ENCODE assay signal across 29 mouse cellular contexts in genomic region chr16:25286517-25286916, GRCm38 (mm10). TPM values are rescaled to one million over a fixed set of nuclear protein-coding genes. Genes with fewer than 3 reads are reported as not detected.
A peak's percentile ranks its signal among the peaks of the same experiment; 100 is the strongest.
DNase-seq lines count a peak whose midpoint lies in the region; ATAC-seq and TF ChIP-seq lines count a peak whose summit lies in the region.
"Had no signal": no experiment of that assay in that cellular context is flagged by ENCODE, and none has a peak within 500 bp of the region (broad histone marks: within the 10 kb centered on the region; RNA-seq: fewer than 3 reads in every experiment).

Tprg (plus strand) TSS chr16:25286817.

- no peak for TF ChIP-seq EP300 in stomach, postnatal 0 days (optimal IDR thresholded peaks at IDR 0.05)

- no peak within 1 kb of the TSS for H3K4me3 ChIP-seq in embryonic facial prominence, embryonic 14.5 days (ENCODE audit: low read depth, low read length)
- no peak within 1 kb of the TSS for H3K4me3 ChIP-seq in embryonic facial prominence, embryonic 10.5 days
- H3K4me3 ChIP-seq in limb, embryonic 15.5 days, result no peak within 1 kb of the TSS
- no peak within 1 kb of the TSS for H3K4me3 ChIP-seq in limb, embryonic 10.5 days
- no peak within 1 kb of the TSS for H3K4me3 ChIP-seq in embryonic facial prominence, embryonic 15.5 days (replicated peaks)
- H3K4me3 ChIP-seq in stomach, postnatal 0 days (ENCODE audit: low read depth, low read length), result no peak within 1 kb of the TSS
- no peak within 1 kb of the TSS for H3K4me3 ChIP-seq in midbrain, embryonic 16.5 days (ENCODE audit: low read depth, low read length)
- H3K4me3 ChIP-seq: embryonic facial prominence, embryonic 13.5 days; erythroblast, embryonic 14.5 days; forebrain, embryonic 10.5 days; forebrain, embryonic 13.5 days; forebrain, embryonic 15.5 days had no signal

- no peaks in the 10 kb centered on the region for H3K4me1 ChIP-seq in embryonic facial prominence, embryonic 14.5 days (ENCODE audit: control insufficient read depth, insufficient read depth, low read length)
- H3K4me1 ChIP-seq in embryonic facial prominence, embryonic 10.5 days, result no peaks in the 10 kb centered on the region
- H3K4me1 ChIP-seq in limb, embryonic 15.5 days, result no peaks in the 10 kb centered on the region
- H3K4me1 ChIP-seq in limb, embryonic 10.5 days, result no peaks in the 10 kb centered on the region
- no peaks in the 10 kb centered on the region for H3K4me1 ChIP-seq in embryonic facial prominence, embryonic 15.5 days
- H3K4me1 ChIP-seq in stomach, postnatal 0 days (replicated peaks; ENCODE audit: control insufficient read depth, insufficient read depth), result no peaks in the 10 kb centered on the region
- no peaks in the 10 kb centered on the region for H3K4me1 ChIP-seq in midbrain, embryonic 16.5 days (ENCODE audit: control insufficient read depth, insufficient read depth, low read length)
- H3K4me1 ChIP-seq: embryonic facial prominence, embryonic 13.5 days; forebrain, embryonic 10.5 days; forebrain, embryonic 13.5 days; forebrain, embryonic 15.5 days had no signal

- WGBS in embryonic facial prominence, embryonic 14.5 days, result 81% methylated on average over 5 of the region's 5 CpGs
- WGBS in embryonic facial prominence, embryonic 10.5 days, result 87% methylated on average over 5 of the region's 5 CpGs
- WGBS in limb, embryonic 15.5 days, result 83% methylated on average over 5 of the region's 5 CpGs
- 94% methylated on average over 5 of the region's 5 CpGs for WGBS in limb, embryonic 10.5 days
- WGBS in embryonic facial prominence, embryonic 15.5 days, result 85% methylated on average over 5 of the region's 5 CpGs
- WGBS in stomach, postnatal 0 days, result 72% methylated on average over 5 of the region's 5 CpGs
- 93% methylated on average over 5 of the region's 5 CpGs for WGBS in midbrain, embryonic 16.5 days

- TF ChIP-seq CTCF in stomach, postnatal 0 days (IDR thresholded peaks at IDR 0.05; ENCODE audit: low read depth), result no peak

- H3K27ac ChIP-seq in embryonic facial prominence, embryonic 14.5 days (replicated peaks; ENCODE audit: low read depth, low read length), result no peak within 1 kb of the TSS
- no peak within 1 kb of the TSS for H3K27ac ChIP-seq in embryonic facial prominence, embryonic 10.5 days (replicated peaks)
- H3K27ac ChIP-seq in limb, embryonic 15.5 days, result no peak within 1 kb of the TSS
- no peak within 1 kb of the TSS for H3K27ac ChIP-seq in limb, embryonic 10.5 days
- no peak within 1 kb of the TSS for H3K27ac ChIP-seq in embryonic facial prominence, embryonic 15.5 days (replicated peaks)
- H3K27ac ChIP-seq in stomach, postnatal 0 days (replicated peaks), result 0 out of 2 replicates have a peak within 1 kb of the TSS, but pooled peaks have one; percentile 35
- H3K27ac ChIP-seq in midbrain, embryonic 16.5 days (ENCODE audit: low read length), result no peak within 1 kb of the TSS
- H3K27ac ChIP-seq: embryonic facial prominence, embryonic 13.5 days; forebrain, embryonic 10.5 days; forebrain, embryonic 13.5 days; forebrain, embryonic 15.5 days had no signal

- H3K9me3 ChIP-seq in embryonic facial prominence, embryonic 14.5 days (ENCODE audit: control insufficient read depth, low read length), result no peaks in the 10 kb centered on the region
- H3K9me3 ChIP-seq in embryonic facial prominence, embryonic 10.5 days, result no peaks in the 10 kb centered on the region
- H3K9me3 ChIP-seq in limb, embryonic 15.5 days, result no peaks in the 10 kb centered on the region
- H3K9me3 ChIP-seq in limb, embryonic 10.5 days (replicated peaks), result no peaks in the 10 kb centered on the region
- H3K9me3 ChIP-seq in embryonic facial prominence, embryonic 15.5 days (replicated peaks), result no peaks in the 10 kb centered on the region
- H3K9me3 ChIP-seq in stomach, postnatal 0 days (ENCODE audit: control insufficient read depth, low read length), result no peaks in the 10 kb centered on the region
- no peaks in the 10 kb centered on the region for H3K9me3 ChIP-seq in midbrain, embryonic 16.5 days (replicated peaks; ENCODE audit: control insufficient read depth, low read length, poor library complexity, severe bottlenecking)
- H3K9me3 ChIP-seq: embryonic facial prominence, embryonic 13.5 days; forebrain, embryonic 10.5 days; forebrain, embryonic 13.5 days; forebrain, embryonic 15.5 days had no signal

- ATAC-seq in embryonic facial prominence, embryonic 14.5 days (ENCODE audit: low read depth), result no peak
- no peak for ATAC-seq in limb, embryonic 15.5 days (ENCODE audit: insufficient number of reproducible peaks, low FRiP score, low TSS enrichment, low read depth)
- no peak for ATAC-seq in embryonic facial prominence, embryonic 15.5 days (ENCODE audit: insufficient number of reproducible peaks, low FRiP score, low TSS enrichment, low read depth)
- ATAC-seq in stomach, postnatal 0 days (ENCODE audit: low FRiP score, low TSS enrichment), result peak; percentile 55; the same call in 1 of the 2 replicates
- no peak for ATAC-seq in midbrain, embryonic 16.5 days
- ATAC-seq: activated CD4-positive, CD25-positive, alpha-beta regulatory T cell, adult 4 months; CD4-positive, CD25-positive, alpha-beta regulatory T cell, adult 4 months; forebrain, embryonic 13.5 days; forebrain, embryonic 15.5 days; forebrain, postnatal 0 days; Patski had no signal

- H3K4me2 ChIP-seq in embryonic facial prominence, embryonic 14.5 days (ENCODE audit: low read depth, low read length), result no peak within 1 kb of the TSS
- H3K4me2 ChIP-seq in limb, embryonic 15.5 days, result no peak within 1 kb of the TSS
- no peak within 1 kb of the TSS for H3K4me2 ChIP-seq in embryonic facial prominence, embryonic 15.5 days (replicated peaks)
- no peak within 1 kb of the TSS for H3K4me2 ChIP-seq in stomach, postnatal 0 days (replicated peaks; ENCODE audit: low read depth)
- no peak within 1 kb of the TSS for H3K4me2 ChIP-seq in midbrain, embryonic 16.5 days (ENCODE audit: low read length)
- H3K4me2 ChIP-seq: embryonic facial prominence, embryonic 13.5 days; forebrain, embryonic 13.5 days; forebrain, embryonic 15.5 days had no signal

- no peaks in the 10 kb centered on the region for H3K27me3 ChIP-seq in embryonic facial prominence, embryonic 14.5 days (replicated peaks; ENCODE audit: control insufficient read depth, insufficient read depth, low read length)
- H3K27me3 ChIP-seq in embryonic facial prominence, embryonic 10.5 days (replicated peaks; ENCODE audit: low read depth, poor library complexity, severe bottlenecking), result no peaks in the 10 kb centered on the region
- no peaks in the 10 kb centered on the region for H3K27me3 ChIP-seq in limb, embryonic 15.5 days
- H3K27me3 ChIP-seq in limb, embryonic 10.5 days (ENCODE audit: low read depth, poor library complexity, severe bottlenecking), result no peaks in the 10 kb centered on the region
- no peaks in the 10 kb centered on the region for H3K27me3 ChIP-seq in embryonic facial prominence, embryonic 15.5 days
- no peaks in the 10 kb centered on the region for H3K27me3 ChIP-seq in stomach, postnatal 0 days (ENCODE audit: control insufficient read depth, insufficient read depth, low read length)
- H3K27me3 ChIP-seq in midbrain, embryonic 16.5 days (ENCODE audit: control insufficient read depth, insufficient read depth, low read depth, low read length), result no peaks in the 10 kb centered on the region
- H3K27me3 ChIP-seq: CH12.LX; embryonic facial prominence, embryonic 13.5 days; forebrain, embryonic 13.5 days; forebrain, embryonic 15.5 days had no signal

- DNase-seq in embryonic facial prominence, embryonic 14.5 days (ENCODE audit: low spot score), result peak; percentile 16
- DNase-seq in embryonic facial prominence, embryonic 10.5 days (ENCODE audit: low spot score), result no peak
- no peak for DNase-seq in limb, embryonic 10.5 days (ENCODE audit: low spot score)
- DNase-seq in stomach, postnatal 0 days (ENCODE audit: low spot score), result no peak
- DNase-seq: adrenal gland, adult 8-10 months; adrenal gland, postnatal 14 days; adrenal gland, postnatal 36 days; B cell, adult 2 months; cerebellum, adult 11-12 months; cerebellum, adult 2 months; cerebellum, adult 9-10 months; cerebellum, postnatal 10 days; cerebellum, postnatal 25 days; forebrain, postnatal 0 days had no signal

- H3K36me3 ChIP-seq in embryonic facial prominence, embryonic 14.5 days (ENCODE audit: control insufficient read depth, insufficient read depth, low read length), result no peaks in the 10 kb centered on the region
- no peaks in the 10 kb centered on the region for H3K36me3 ChIP-seq in embryonic facial prominence, embryonic 10.5 days (replicated peaks)
- no peaks in the 10 kb centered on the region for H3K36me3 ChIP-seq in limb, embryonic 15.5 days
- H3K36me3 ChIP-seq in limb, embryonic 10.5 days, result no peaks in the 10 kb centered on the region
- H3K36me3 ChIP-seq in embryonic facial prominence, embryonic 15.5 days, result no peaks in the 10 kb centered on the region
- H3K36me3 ChIP-seq in stomach, postnatal 0 days (ENCODE audit: control insufficient read depth, insufficient read depth, low read length), result no peaks in the 10 kb centered on the region
- no peaks in the 10 kb centered on the region for H3K36me3 ChIP-seq in midbrain, embryonic 16.5 days (ENCODE audit: control insufficient read depth, insufficient read depth, low read length)
- H3K36me3 ChIP-seq: embryonic facial prominence, embryonic 13.5 days; forebrain, embryonic 10.5 days; forebrain, embryonic 15.5 days; G1E had no signal

- H3K9ac ChIP-seq in embryonic facial prominence, embryonic 14.5 days (ENCODE audit: low read depth, low read length), result no peak within 1 kb of the TSS
- no peak within 1 kb of the TSS for H3K9ac ChIP-seq in limb, embryonic 15.5 days
- no peak within 1 kb of the TSS for H3K9ac ChIP-seq in embryonic facial prominence, embryonic 15.5 days
- no peak within 1 kb of the TSS for H3K9ac ChIP-seq in stomach, postnatal 0 days (ENCODE audit: low read length)
- no peak within 1 kb of the TSS for H3K9ac ChIP-seq in midbrain, embryonic 16.5 days (ENCODE audit: low read depth, low read length)
- H3K9ac ChIP-seq: embryonic facial prominence, embryonic 13.5 days; forebrain, embryonic 13.5 days; forebrain, embryonic 15.5 days; forebrain, postnatal 0 days had no signal

RNA-seq across cellular contexts. Expression of gene Tprg, which starts in this region (rescaled TPM):
- polyA plus RNA-seq in embryonic facial prominence, embryonic 14.5 days (2014; fragmentation: Nextera tagmentation; extraction: Ambion mirVana), result 2.2 and 3.5 TPM in 2 replicates
- 0.14 TPM in 1 of 2 replicates, not detected in the other for polyA plus RNA-seq in embryonic facial prominence, embryonic 10.5 days (2016; fragmentation: Nextera tagmentation; extraction: Ambion mirVana)
- 15.8 and 20.8 TPM in 2 replicates for polyA plus RNA-seq in limb, embryonic 15.5 days (2015; fragmentation: Nextera tagmentation; extraction: Ambion mirVana)
- polyA plus RNA-seq in limb, embryonic 10.5 days (2016; fragmentation: Nextera tagmentation; extraction: Ambion mirVana), result not detected in 2 replicates
- polyA plus RNA-seq in embryonic facial prominence, embryonic 15.5 days (2015; fragmentation: Nextera tagmentation; extraction: Ambion mirVana), result 10.5 and 12.2 TPM in 2 replicates
- 41.0 and 43.6 TPM in 2 replicates for polyA plus RNA-seq in stomach, postnatal 0 days (2015; fragmentation: Nextera tagmentation; extraction: Ambion mirVana)
- polyA plus RNA-seq in midbrain, embryonic 16.5 days (2015; fragmentation: Nextera tagmentation; extraction: Ambion mirVana), result not detected in 2 replicates
- polyA plus RNA-seq: activated CD4-positive, CD25-positive, alpha-beta regulatory T cell, adult 4 months; CD4-positive, CD25-positive, alpha-beta regulatory T cell, adult 4 months; cortical plate, adult 2 months; embryonic facial prominence, embryonic 11.5 days; erythroblast, embryonic 14.5 days; forebrain, embryonic 10.5 days; forebrain, embryonic 13.5 days; forebrain, embryonic 15.5 days; forebrain, postnatal 0 days; G1E had no signal
